In the genomic region with DNA sequence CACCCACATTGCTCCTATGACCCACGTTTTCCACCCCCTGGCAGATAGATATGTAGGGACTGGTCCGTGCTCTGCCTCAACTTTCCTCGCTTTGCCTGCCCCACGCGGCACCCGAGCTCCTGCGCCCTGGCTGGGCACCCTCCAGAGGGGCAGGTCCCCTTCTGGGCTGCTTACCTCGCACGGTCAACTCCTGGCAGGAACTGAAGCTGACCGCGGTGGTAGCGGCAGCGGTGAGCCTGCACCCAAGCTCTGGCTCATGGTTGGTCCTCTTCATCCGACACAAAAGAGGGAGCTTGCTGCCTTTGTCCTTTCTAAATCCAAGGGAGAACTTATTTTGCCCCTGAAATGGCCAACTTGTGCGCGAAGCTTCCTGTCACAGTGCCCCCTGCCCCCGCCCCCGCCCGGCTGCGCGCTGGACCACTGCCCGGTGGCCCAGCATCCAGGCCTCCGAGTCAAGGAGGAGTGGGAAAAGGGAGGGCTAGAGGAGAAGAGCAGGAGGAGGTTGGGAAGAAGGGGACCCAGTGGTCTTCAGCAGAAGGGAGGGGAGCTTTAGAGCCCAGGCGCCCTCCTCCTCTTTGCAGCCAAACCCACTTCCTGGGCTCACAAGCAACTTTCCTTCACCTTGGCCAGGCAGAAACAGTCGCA, we compare ENCODE assay signal across 9 mouse cellular contexts. TPM values are rescaled to one million over a fixed set of nuclear protein-coding genes. Genes with fewer than 3 reads are reported as not detected.
A peak's percentile ranks its signal among the peaks of the same experiment; 100 is the strongest.
DNase-seq lines count a peak whose midpoint lies in the region; ATAC-seq and TF ChIP-seq lines count a peak whose summit lies in the region.
"Had no signal": no experiment of that assay in that cellular context is flagged by ENCODE, and none has a peak within 500 bp of the region (broad histone marks: within the 10 kb centered on the region; RNA-seq: fewer than 3 reads in every experiment).

A gene (minus strand): TSS at position 215 of the 645 bp plus-strand sequence.

- H3K9ac ChIP-seq in hindbrain, embryonic 15.5 days = peak within 1 kb of the TSS; percentile 85
- no peak within 1 kb of the TSS for H3K9ac ChIP-seq in liver, embryonic 12.5 days

- H3K4me3 ChIP-seq in gastrocnemius, adult 2 months = peak within 1 kb of the TSS; percentile 43
- H3K4me3 ChIP-seq in hindbrain, embryonic 15.5 days = peak within 1 kb of the TSS; percentile 75
- peak within 1 kb of the TSS; percentile 11 for H3K4me3 ChIP-seq in liver, embryonic 12.5 days

- peak within 1 kb of the TSS; percentile 94 for H3K4me2 ChIP-seq in hindbrain, embryonic 15.5 days
- H3K4me2 ChIP-seq in liver, embryonic 12.5 days = peak within 1 kb of the TSS; percentile 42

- intact Hi-C loops in gastrocnemius, adult 2 months (cut with DNase I) = no loop called here
- intact Hi-C loops in gastrocnemius, postnatal 14 days (cut with DNase I; ENCODE audit: low total_unique reads) = no loop called here

- H3K27me3 ChIP-seq in hindbrain, embryonic 15.5 days = no peaks in the 10 kb centered on the region
- peaks cover 20% of the 10 kb centered on the region for H3K27me3 ChIP-seq in liver, embryonic 12.5 days (replicated peaks)

- H3K9me3 ChIP-seq in hindbrain, embryonic 15.5 days = no peaks in the 10 kb centered on the region
- H3K9me3 ChIP-seq in liver, embryonic 12.5 days (replicated peaks) = no peaks in the 10 kb centered on the region

- WGBS in hindbrain, embryonic 15.5 days = under 1% methylated on average over 24 of the region's 25 CpGs
- WGBS in liver, embryonic 12.5 days (ENCODE audit: insufficient replicate concordance) = 2% methylated on average over 25 of the region's 25 CpGs

- DNase-seq in gastrocnemius, adult 2 months = no peak
- no peak for DNase-seq in gastrocnemius, postnatal 14 days
- peak; percentile 1 for DNase-seq in 3134 (ENCODE audit: extremely low read depth, insufficient read length, low spot score)
- DNase-seq in embryo, embryonic 9.5 days (ENCODE audit: extremely low spot score) = peak; percentile 25
- peak; percentile 46 for DNase-seq in right cerebral cortex, postnatal 4 days
- no peak for DNase-seq in adrenal gland, postnatal 4 days (ENCODE audit: low spot score in 2 of 2)

- H3K27ac ChIP-seq in gastrocnemius, adult 2 months = no peak within 1 kb of the TSS
- peak within 1 kb of the TSS; percentile 88 for H3K27ac ChIP-seq in hindbrain, embryonic 15.5 days (replicated peaks)
- no peak within 1 kb of the TSS for H3K27ac ChIP-seq in liver, embryonic 12.5 days

- no peak for TF ChIP-seq CTCF in gastrocnemius, adult 2 months (IDR thresholded peaks at IDR 0.05)

- peak; percentile 69 for ATAC-seq in hindbrain, embryonic 15.5 days (ENCODE audit: low FRiP score, low read depth)
- ATAC-seq in liver, embryonic 12.5 days = no peak

- H3K36me3 ChIP-seq in hindbrain, embryonic 15.5 days = no peaks in the 10 kb centered on the region
- H3K36me3 ChIP-seq in liver, embryonic 12.5 days = no peaks in the 10 kb centered on the region

- peaks cover 12% of the 10 kb centered on the region; the same call in 1 of the 2 replicates for H3K4me1 ChIP-seq in hindbrain, embryonic 15.5 days (replicated peaks)
- no peaks in the 10 kb centered on the region for H3K4me1 ChIP-seq in liver, embryonic 12.5 days

RNA-seq across cellular contexts. Expression of the gene that starts here (rescaled TPM):
- total RNA-seq in gastrocnemius, adult 2 months (2021) = not detected
- under 1 TPM in 1 of 2 experiments, not detected in 1; 0.13 TPM for total RNA-seq in gastrocnemius, postnatal 14 days (2021)
- polyA plus RNA-seq in hindbrain, embryonic 15.5 days (2015; fragmentation: Nextera tagmentation; extraction: Ambion mirVana) = 64.2 and 68.2 TPM in 2 replicates
- not detected in 2 replicates for polyA plus RNA-seq in liver, embryonic 12.5 days (2016; fragmentation: Nextera tagmentation; extraction: Ambion mirVana)
- total RNA-seq in adrenal gland, postnatal 4 days (2021) = 1 to 10 TPM in 1 of 2 experiments, under 1 TPM in 1; 0.64 to 1.2 TPM
- polyA plus RNA-seq: gonadal fat pad, adult 2 months had no signal

Comparison
In these comparisons a context has a peak if more than half of its experiments do, and no peak if none do; other contexts are left out.
1. RNA of the gene that starts here (polyA plus RNA-seq): 64.2 to 68.2 TPM in hindbrain, embryonic 15.5 days; not detected in liver, embryonic 12.5 days; every median in the first group is over 10 times any median in the second.
2. DNase-seq: peak in 3134 (single experiment), embryo, embryonic 9.5 days (single experiment) and right cerebral cortex, postnatal 4 days (single experiment); none in gastrocnemius, adult 2 months (single experiment), gastrocnemius, postnatal 14 days (single experiment) and adrenal gland, postnatal 4 days (0 of 2).
3. H3K4me3 ChIP-seq: peak in every context shown above with its lines; median percentile 75 in hindbrain, embryonic 15.5 days; 43 in gastrocnemius, adult 2 months; 11 in liver, embryonic 12.5 days.